Mouse (Mus musculus) liver, adult 2 months (tissue): ENCODE measurements around the gene Smim14.

Source experiments
- CTCF ChIP-seq: fragments of 200-500 bp; IDR thresholded peaks from 2 replicates; pipeline ENCODE4 v1.5.1; 2011; ENCODE audit warnings: low read depth, low read length, control low read depth
- POLR2A ChIP-seq: fragments of 200-500 bp; IDR thresholded peaks from 2 replicates; pipeline ENCODE4 v1.6.1; 2011; ENCODE audit warnings: low read length, control low read depth; ENCODE audit not compliant: insufficient read depth; ENCODE audit errors: extremely low read depth

GRCm38 (mm10) chr5:65505786-65506185, 31.2 kb downstream of the Smim14 start:
- no peak for TF ChIP-seq CTCF
- no peak for TF ChIP-seq POLR2A
